Mouse (Mus musculus) hindbrain, embryonic 11.5 days (tissue): Measurements from ENCODE around the gene Snx14. TPM values are rescaled to one million over a fixed set of nuclear protein-coding genes. Genes with fewer than 3 reads are reported as not detected.

ENCODE experiments used
- ATAC-seq: fragments of 200-750 bp; cut with Nextera tagmentation; 2 replicates; pipeline ENCODE4 v1.8.0; 2017; ENCODE audit warnings: mild to moderate bottlenecking, moderate TSS enrichment, moderate library complexity; ENCODE audit not compliant: low FRiP score
- DNase-seq: peaks from one replicate; pipeline ENCODE4 v3.0.0-alpha.2; 2015; ENCODE audit warnings: low spot score
- H3K27ac ChIP-seq: fragments of 300-500 bp; sonication (generic); 2 replicates; pipeline ENCODE4 v1.5.1; 2014; ENCODE audit warnings: mild to moderate bottlenecking, low read depth, low read length
- H3K27me3 ChIP-seq: fragments of 300-500 bp; sonication (generic); 2 replicates; pipeline ENCODE4 v1.6.1; 2014; ENCODE audit warnings: mild to moderate bottlenecking, low read length, moderate library complexity, mixed read lengths; ENCODE audit not compliant: control insufficient read depth, insufficient read depth
- H3K36me3 ChIP-seq: fragments of 300-500 bp; sonication (generic); 2 replicates; pipeline ENCODE4 v1.6.1; 2014; ENCODE audit warnings: mild to moderate bottlenecking, low read length, moderate library complexity, mixed read lengths; ENCODE audit not compliant: control insufficient read depth, insufficient read depth
- H3K4me1 ChIP-seq: fragments of 300-500 bp; sonication (generic); replicated peaks from 2 replicates; pipeline ENCODE4 v1.6.1; 2014; ENCODE audit warnings: low read length, mixed read lengths; ENCODE audit not compliant: control insufficient read depth, insufficient read depth
- H3K4me2 ChIP-seq: fragments of 300-500 bp; sonication (generic); replicated peaks from 2 replicates; pipeline ENCODE4 v1.6.1; 2014; ENCODE audit warnings: mild to moderate bottlenecking, low read depth, low read length
- H3K4me3 ChIP-seq: fragments of 300-500 bp; sonication (generic); 2 replicates; pipeline ENCODE4 v1.5.1; 2014; ENCODE audit warnings: low read depth, low read length
- H3K9ac ChIP-seq: fragments of 300-500 bp; sonication (generic); 2 replicates; pipeline ENCODE4 v1.6.1; 2014; ENCODE audit warnings: low read depth, low read length
- H3K9me3 ChIP-seq: fragments of 300-500 bp; sonication (generic); 2 replicates; pipeline ENCODE4 v1.6.1; 2016; ENCODE audit warnings: low read length; ENCODE audit not compliant: control insufficient read depth
- WGBS: fragments of 180-500 bp; shearing (Covaris S2); extraction: QIAGEN DNeasy Blood & Tissue Kit; methylation state at CpG from one replicate; pipeline ENCODE4 v1.1.7; 2014; 5-methylcytosine and 5-hydroxymethylcytosine counted together
- polyA plus RNA-seq: library from polyadenylated mRNA; unstranded; fragments of >200 nt; fragmentation: Nextera tagmentation; extraction: Ambion mirVana; gene quantifications from 2 replicates; pipeline ENCODE4 v1.2.1, GENCODE M21; 2014

Gene Snx14
- polyA plus RNA-seq, 1 experiment from 2014 or later, result 22.4 TPM

DNA sequence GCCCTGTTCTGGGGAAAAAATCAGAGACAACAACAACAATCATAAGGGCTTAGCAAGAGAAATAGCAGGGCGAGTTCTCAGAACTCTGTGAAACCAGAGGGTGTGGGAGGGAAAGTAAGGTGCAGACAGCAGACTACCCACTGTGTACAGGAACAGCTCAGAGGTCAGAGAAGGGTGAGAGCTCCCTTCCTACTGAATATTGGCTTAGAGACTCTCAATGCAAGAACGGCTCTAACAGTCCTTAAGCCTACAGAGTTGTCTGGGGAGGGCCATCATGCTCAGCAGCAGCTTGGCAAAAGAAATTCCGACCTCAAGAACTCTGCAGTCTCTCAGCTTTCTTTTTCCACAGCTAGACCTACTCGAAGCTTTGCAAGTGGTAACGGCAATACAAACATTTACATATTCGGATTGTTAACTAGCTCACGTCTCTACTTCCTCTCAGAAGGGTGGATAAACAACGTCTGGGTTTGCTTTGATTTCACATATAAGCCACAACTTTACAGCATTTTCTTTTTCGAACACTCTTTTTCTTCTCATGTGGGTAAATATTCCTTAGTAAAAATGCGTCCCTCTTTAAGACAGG is 109.5 kb downstream of the Snx14 start:
- no peak overlapping the region for H3K27ac ChIP-seq
- H3K9me3 ChIP-seq, result no peaks in the 10 kb centered on the region
- peaks cover 8% of the 10 kb centered on the region; the same call in 1 of the 2 replicates for H3K27me3 ChIP-seq
- ATAC-seq (no peak), DNase-seq (no peak)
- WGBS, result 40% methylated on average over 10 of the region's 10 CpGs
- no peaks in the 10 kb centered on the region for H3K36me3 ChIP-seq
- H3K4me1 ChIP-seq, result no peaks in the 10 kb centered on the region
- H3K4me2 ChIP-seq, result no peak overlapping the region
- H3K4me3 ChIP-seq, result no peak overlapping the region
- no peak overlapping the region for H3K9ac ChIP-seq

DNA sequence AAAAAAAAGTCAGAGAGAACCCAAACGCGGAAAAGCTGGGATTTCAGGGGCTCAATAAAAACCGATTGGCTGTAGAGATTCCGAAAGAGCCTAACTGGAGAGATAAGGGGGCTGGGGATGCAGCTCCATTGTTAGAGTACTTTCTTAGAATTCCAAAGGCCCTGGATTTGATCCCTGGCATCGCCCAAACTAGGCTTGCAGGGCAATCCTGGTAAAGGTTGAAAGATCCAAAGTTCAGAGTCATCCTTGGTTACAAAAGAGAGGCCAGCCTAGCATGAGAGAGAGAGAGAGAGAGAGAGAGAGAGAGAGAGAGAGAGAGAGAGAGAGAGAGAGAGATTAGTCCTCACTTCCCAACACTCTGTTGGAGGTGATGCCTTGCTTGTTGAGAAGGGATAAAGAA is 110.1 kb downstream of the Snx14 start:
- Histone ChIP-seq H3K27ac (no peak overlapping the region), H3K9ac (no peak overlapping the region), H3K36me3 (no peaks in the 10 kb centered on the region), H3K9me3 (no peaks in the 10 kb centered on the region), H3K4me3 (no peak overlapping the region), H3K4me1 (no peaks in the 10 kb centered on the region), H3K4me2 (no peak overlapping the region), H3K27me3 (peaks cover 8% of the 10 kb centered on the region; the same call in 1 of the 2 replicates)
- DNase-seq (no peak), ATAC-seq (no peak)
- 10% methylated on average over 5 of the region's 5 CpGs for WGBS

DNA sequence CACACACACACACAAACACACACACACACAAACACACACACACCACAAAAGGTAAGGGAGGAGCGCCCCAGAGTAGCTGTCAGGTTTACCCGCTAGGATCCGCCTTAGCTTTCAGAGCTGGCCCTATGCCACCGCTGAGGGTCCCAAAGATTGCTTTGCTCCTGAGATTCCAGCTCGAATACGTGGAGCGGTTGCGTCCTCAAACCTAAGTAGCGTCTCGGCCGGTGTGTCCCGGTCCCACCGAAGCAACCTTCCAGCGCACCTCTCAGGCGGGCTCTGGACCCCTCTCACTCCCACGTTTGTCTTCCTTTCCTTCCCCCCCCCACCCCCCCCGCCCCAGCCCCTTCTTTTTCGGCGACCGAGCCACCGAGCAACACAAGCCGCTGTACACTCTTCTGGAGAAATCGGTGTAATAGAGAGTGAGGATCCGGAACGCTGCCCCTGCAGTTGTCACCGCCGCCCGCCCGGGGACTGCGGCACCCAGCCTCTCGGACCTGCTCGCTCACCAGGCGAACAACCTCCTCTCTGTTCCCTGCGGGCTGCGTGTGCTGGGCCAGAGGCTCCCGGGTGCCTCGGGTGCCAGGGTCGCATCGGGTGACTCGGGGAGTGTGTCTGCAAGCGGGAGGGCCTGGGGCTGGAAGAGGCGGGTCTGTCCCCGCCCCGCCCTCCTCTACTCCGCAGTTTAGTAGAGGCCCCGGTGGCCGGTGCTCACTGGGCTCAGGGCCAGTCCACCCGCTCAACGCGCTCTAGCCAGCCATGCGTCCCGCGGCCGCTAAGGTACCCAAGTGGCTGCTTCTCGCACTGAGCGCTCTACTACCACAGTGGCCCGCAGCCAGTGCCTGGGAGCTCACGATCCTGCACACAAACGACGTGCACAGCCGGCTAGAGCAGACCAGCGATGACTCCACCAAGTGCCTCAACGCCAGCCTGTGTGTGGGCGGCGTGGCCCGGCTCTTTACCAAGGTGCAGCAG is 111.5 kb downstream of the Snx14 start, which contains the start of gene Nt5e:
Gene Nt5e (plus strand): TSS at position 268 of the 972 bp plus-strand sequence.
- H3K4me2 ChIP-seq, result peak within 1 kb of the TSS; percentile 86
- H3K4me1 ChIP-seq, result no peaks in the 10 kb centered on the region
- H3K9me3 ChIP-seq, result no peaks in the 10 kb centered on the region
- DNase-seq (peak; percentile 78), ATAC-seq (peak; percentile 96)
- no peak within 1 kb of the TSS for H3K27ac ChIP-seq
- peak within 1 kb of the TSS; percentile 56 for H3K9ac ChIP-seq
- WGBS, result under 1% methylated on average over 64 of the region's 66 CpGs
- no peaks in the 10 kb centered on the region for H3K36me3 ChIP-seq
- peak within 1 kb of the TSS; percentile 55 for H3K4me3 ChIP-seq
- H3K27me3 ChIP-seq, result peaks cover 8% of the 10 kb centered on the region; the same call in 1 of the 2 replicates

Other genes with a start within 250 kb of the Snx14 start
- 0.73 and 2.1 TPM in 2 replicates for gene Nt5e, start 111.8 kb downstream of the Snx14 start, polyA plus RNA-seq
- gene Gm20537, start 17.7 kb upstream of the Snx14 start, polyA plus RNA-seq, result 0.36 and 0.99 TPM in 2 replicates
- gene Syncrip, start 43.6 kb upstream of the Snx14 start, polyA plus RNA-seq, result 137 and 140 TPM in 2 replicates
- gene Zfp949, start 109.1 kb upstream of the Snx14 start, polyA plus RNA-seq, result 9.1 and 10.1 TPM in 2 replicates
- 0.10 TPM in 1 of 2 replicates, not detected in the other for gene Trim43a, start 141.9 kb upstream of the Snx14 start, polyA plus RNA-seq